Mouse (Mus musculus) layer of hippocampus, adult 9-10 months (tissue): ENCODE results near the gene Kel.

Experiments
- DNase-seq: peaks from one replicate; pipeline ENCODE4 v3.0.0; 2022; ENCODE audit warnings: low spot score

The Kel gene

DNA sequence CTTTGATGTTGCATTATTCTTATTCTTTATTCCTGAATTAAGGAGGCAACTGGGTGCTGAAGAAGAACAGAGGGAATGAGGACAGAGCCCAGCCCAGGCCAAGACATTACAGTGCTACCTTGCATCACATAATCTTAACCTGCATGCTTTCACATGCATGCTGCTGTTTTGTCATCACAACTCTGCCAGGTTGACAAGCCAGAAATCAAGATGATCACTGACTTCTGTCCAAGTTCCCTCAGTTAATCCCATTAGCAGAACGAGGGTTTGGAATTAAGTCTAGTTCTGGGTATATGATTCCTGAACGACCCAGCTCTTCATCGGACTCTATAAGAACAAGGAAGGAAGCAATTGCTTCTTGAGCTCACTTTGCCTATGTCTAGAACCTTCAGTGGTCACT, 57.9 kb downstream of the Kel start:
- no peak for DNase-seq

- DNase-seq: no peak
Measured at GRCm38 (mm10) chr6:41643227-41643626, 60.9 kb downstream of the Kel start.

- DNase-seq: no peak
Measured at GRCm38 (mm10) chr6:41642765-41643164, 61.4 kb downstream of the Kel start.

DNA sequence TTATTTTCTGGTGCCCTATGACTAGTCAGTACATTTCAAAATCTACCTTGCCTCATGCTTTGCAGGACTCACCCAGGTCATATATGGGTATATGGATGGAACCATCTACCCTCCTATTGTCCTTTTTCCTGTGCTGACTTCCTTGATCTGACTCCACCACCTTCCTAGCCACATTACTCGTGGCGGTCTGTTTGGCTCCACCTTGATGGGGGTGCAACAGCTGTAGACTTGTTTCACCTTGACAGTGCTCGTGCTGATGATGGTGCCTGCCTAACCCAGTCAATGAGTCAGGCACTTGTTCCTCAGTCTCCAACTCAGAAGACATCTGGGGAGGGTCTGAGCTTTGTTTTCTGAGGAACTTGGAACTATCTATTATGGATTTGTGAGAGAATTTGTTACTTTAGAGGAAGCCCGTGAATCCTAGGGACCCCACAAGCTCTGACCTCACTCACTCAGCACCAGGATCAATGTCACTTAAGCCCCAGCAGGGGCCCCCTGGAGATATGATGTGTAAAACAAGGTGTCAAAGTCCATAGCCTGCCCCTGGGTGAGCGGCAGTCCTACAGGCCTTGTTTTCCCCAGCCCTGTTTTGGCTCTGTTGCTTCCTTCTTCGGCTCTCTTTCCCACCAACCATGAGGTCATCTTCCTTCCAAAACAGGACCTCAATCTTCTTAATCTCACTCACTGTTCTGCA, 62.8 kb downstream of the Kel start:
- DNase-seq: no peak

GRCm38 (mm10) chr6:41640449-41640848, 63.7 kb downstream of the Kel start:
- no peak for DNase-seq

DNA sequence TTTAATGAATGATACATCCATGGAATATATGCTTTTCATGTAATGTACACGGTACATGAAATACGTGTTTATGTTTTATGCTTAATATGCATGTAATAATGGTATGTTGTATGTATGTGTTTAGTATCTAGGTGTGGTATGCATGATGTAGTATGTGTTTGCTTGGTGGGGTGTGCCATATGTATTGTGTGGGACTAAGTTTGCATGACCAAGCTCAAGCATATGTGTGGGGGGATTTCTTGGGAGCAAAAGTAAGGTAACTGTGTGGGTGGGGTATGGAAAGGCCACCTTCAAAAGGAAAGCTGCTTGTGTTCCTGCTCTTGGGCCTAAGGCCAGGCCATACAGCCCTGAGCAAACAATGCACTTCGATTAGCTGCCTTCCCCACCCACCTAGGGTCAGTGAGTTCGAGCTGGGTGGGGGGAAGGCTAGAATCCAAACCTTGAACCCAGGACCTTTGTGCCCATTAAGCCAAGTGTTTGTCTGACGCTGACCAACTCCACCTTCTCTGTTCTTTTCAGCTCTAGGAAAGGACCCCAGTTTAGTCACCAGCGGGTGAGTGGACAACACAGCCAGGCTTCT, 66.1 kb downstream of the Kel start:
- DNase-seq: no peak

- DNase-seq: no peak
Measured at GRCm38 (mm10) chr6:41637393-41637792, 66.7 kb downstream of the Kel start.
